Mouse (Mus musculus): ENCODE data around the gene B430306N03Rik.

Gene B430306N03Rik

DNA sequence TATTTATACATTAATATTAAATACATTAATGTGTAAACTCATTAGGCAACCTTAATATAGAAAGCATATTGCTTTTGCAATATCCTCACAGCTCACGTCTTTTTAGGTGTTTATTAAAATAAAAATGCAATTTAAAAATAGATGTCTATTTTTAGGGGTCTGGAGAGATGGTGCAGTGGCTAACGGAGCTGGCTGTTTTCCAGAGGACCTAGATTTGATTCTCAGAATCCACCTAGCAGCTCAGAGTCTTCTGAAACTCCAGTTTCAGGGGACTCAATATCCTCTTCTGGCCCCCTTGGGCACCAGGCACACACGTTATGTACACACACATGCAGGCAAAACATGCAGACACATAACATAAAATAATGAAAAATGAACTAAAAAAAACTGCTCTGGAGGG lies 46.4 kb downstream of the B430306N03Rik start:
- DNase-seq (ENCODE audit: low spot score): no peak

- DNase-seq (ENCODE audit: low spot score): no peak
Observed at GRCm38 (mm10) chr17:48362966-48363365, 47.0 kb downstream of the B430306N03Rik start.

DNA sequence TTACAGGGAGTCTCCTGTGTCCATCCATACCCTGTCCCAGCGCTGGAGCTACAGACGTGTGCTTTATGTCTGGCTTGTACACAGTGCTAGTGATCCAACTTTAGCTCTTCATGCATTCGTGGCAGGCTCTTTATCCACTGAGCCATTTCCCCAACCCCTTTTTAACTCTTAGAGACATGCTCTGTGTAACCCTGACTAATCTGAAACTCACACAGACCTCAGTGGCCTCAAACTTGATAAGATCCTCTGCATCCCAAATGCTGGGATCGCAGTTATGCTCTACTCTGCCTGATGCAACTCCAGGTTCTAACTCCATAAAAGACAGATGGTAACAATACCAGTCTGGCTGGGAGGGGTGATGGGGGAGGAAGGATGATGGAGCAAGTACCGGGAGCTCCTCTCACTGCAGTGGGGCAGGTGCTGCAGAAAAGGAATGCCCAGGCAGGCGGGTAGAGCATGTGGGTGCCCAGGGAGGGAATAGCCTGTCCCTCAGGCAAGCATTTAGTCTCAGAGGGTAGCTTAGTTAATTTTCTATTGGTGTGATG lies 47.6 kb downstream of the B430306N03Rik start:
- DNase-seq (ENCODE audit: low spot score): no peak

DNA sequence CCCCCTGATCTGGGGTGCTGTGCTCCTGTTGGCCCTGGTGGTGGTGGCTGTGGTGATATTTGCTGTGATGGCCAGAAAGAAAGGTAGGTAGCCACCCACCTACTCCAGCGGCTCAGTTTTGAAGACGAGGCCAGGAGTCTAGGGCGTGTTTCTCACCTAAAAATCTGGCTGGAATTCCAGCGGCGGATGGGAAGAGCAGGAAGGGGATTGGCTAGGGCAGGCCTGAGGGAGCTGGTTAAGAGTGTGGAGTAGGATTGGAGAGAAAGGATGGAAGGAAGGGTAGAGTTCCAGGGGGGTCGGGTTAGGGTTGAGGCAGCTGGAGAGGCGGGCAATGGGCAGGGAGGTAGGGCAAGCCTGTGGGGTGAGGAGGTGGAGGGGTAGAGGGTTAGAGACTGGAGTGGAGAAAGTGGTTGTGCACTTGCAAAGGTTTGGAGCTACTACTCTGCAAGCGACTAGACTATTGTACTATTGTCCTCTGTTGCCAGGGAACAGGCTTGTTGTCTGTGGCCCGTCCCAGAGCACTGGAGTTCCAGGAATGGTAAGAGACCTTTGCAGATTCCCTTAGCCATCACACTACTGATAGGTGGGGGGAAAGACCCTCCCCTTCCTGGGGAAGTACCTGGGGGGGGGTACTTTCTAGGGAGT lies 49.7 kb downstream of the B430306N03Rik start:
- no peak for DNase-seq (ENCODE audit: low spot score)

DNA sequence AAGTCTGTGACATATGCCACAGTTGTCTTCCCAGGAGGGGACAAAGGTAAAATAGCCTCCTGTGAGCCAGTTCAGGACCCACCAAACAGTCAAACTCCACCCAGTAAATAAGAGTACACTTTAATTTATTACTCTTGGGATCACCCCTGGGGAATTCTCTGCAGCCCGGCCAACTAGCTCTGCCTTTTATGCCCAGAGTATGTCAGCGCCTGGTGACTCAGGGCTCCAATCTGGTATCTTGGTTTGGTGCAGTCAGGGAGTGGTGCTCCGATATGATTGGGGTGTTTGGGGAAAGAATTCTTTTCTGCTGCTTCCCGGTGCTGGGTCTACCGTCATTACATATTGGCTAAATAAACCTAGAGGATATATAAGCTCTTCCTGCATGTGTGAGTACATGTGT lies 50.9 kb downstream of the B430306N03Rik start:
- DNase-seq (ENCODE audit: low spot score): no peak

- DNase-seq (ENCODE audit: low spot score): no peak
Observed at GRCm38 (mm10) chr17:48371621-48372020, 55.7 kb downstream of the B430306N03Rik start.

DNA sequence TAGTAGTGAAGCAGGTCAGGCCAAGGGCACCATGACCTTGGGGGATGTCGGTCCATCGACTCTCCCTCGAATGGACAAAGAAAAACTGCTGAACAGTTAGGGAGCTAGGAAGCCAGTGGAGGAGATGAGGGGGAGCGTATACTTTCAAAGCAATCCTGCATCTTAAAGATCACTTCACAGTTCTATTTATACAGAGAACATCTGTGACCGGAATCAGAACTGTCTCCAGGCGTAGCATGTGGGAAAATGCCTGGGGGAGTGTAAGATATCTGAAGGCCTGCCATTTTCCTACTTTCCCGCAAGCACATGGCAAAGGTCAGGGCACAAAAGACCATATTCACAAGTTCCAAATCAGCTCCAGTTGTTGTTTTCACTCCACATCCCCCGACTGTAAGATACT lies 57.0 kb downstream of the B430306N03Rik start:
- DNase-seq (ENCODE audit: low spot score): no peak

DNA sequence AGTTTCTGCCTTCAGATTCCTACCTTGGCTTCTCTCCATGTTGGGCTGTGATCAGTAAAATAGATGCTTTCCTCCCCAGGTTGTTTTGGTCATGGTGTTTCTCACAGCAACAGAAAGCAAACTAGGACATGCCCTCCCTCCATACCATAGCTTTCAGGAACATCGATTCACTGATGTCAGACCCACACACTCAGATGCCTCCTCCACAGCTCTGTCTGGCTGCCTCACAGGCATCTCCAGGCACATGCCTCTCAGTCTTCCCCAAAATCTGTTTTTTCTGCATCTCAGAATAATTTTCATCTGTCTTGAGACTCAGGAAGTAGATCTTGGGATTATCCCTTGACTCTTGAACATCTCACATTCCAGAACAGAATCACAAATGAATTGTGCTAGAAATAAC lies 60.2 kb downstream of the B430306N03Rik start:
- no peak for DNase-seq (ENCODE audit: low spot score)
